Mouse (Mus musculus) frontal cortex, adult (tissue): ENCODE results near the gene Smoc1.

Experiments used
- ATAC-seq: cut with Nextera tagmentation; 2 replicates; pipeline ENCODE4 v1.9.2; 2017; ENCODE audit warnings: mild to moderate bottlenecking, moderate library complexity, mixed read lengths; ENCODE audit not compliant: low TSS enrichment

Smoc1 gene

GRCm38 (mm10) chr12:81225966-81226577 is 199.5 kb downstream of the Smoc1 start:
- no peak for ATAC-seq

- no peak for ATAC-seq
Measured at GRCm38 (mm10) chr12:81226590-81226989, 200.0 kb downstream of the Smoc1 start.

- ATAC-seq, result peak; percentile 89
Measured at GRCm38 (mm10) chr12:81227767-81228460, 201.3 kb downstream of the Smoc1 start.

- no peak for ATAC-seq
Measured at GRCm38 (mm10) chr12:81233746-81234380, 207.3 kb downstream of the Smoc1 start.

- peak; percentile 88 for ATAC-seq
Measured at GRCm38 (mm10) chr12:81235456-81236330, 209.1 kb downstream of the Smoc1 start.
